Mouse (Mus musculus) urinary bladder, postnatal 36 days (tissue): ENCODE measurements around the gene Olfr1449.
"Not testable (repeated sequence)": the region's sequence is repeated elsewhere in the genome, so short reads cannot be mapped to it uniquely, and the experiment has no call there.

Source experiments
- DNase-seq, 2 experiments: peaks; one replicate each; pipeline ENCODE4 v3.0.0; 2022; ENCODE audit warnings: low spot score in 2 of 2, mixed read lengths in 1 of 2

The Olfr1449 gene

GRCm38 (mm10) chr19:12930540-12930939, at the start of gene Olfr1449:
Olfr1449 (plus strand) TSS chr19:12930840.
- DNase-seq = no peak

GRCm38 (mm10) chr19:12883555-12883954, 47.1 kb upstream of the Olfr1449 start, which contains the start of gene Olfr1445:
Olfr1445 (plus strand) TSS chr19:12883855.
- no peak for DNase-seq

DNA sequence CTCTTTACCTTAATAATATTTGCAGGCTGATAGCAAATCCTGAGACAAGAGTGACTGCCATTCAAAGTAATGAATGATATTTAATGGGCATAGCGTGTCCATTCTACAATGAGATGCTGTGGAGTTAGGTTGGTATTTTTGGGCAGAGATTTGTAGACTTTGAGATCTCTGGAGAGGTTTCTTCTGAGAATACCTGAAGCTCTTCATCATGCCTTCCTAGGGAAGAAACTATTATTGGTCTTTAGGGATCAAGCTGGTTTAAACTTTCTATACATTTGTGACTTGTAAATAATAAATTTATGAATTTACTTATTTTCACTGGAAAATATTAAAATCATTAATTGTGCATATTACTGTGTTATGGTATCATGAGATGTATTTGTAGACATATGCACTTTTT, 37.2 kb upstream of the Olfr1449 start, which contains the start of gene Olfr1446:
Olfr1446 (minus strand) TSS at position 101 of the 400 bp plus-strand sequence.
- no peak for DNase-seq

- DNase-seq = no peak
Observed at GRCm38 (mm10) chr19:12903643-12904042, 27.0 kb upstream of the Olfr1449 start, which contains the start of gene Olfr1447. Olfr1447 (minus strand) TSS chr19:12903743.

GRCm38 (mm10) chr19:12924319-12924718, 6.3 kb upstream of the Olfr1449 start, which contains the start of gene Olfr1448:
Olfr1448 (minus strand) TSS chr19:12924419.
- no peak for DNase-seq

- DNase-seq = no peak
Observed at GRCm38 (mm10) chr19:12949958-12950357, 19.3 kb downstream of the Olfr1449 start, which contains the start of gene Olfr1450. Olfr1450 (plus strand) TSS chr19:12950258.

DNA sequence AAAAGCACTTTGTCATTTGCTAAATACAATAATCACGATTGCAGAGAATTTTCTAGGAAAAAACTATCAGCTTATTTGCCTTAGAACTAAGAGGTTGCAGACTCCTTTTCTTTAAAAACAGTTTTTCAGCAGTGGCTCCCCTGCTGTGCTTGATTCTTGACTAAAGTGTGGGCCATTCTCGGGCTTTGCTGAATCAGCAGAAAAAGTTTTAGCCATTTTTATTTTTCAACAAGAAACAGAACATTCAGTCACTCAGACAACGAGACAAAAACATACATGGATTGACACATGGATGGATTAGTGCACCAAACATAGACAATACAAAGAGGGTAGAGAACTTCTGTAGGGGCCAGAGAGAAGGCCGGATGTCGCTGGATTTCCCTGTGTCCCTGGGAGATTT, 39.4 kb downstream of the Olfr1449 start:
- not testable (repeated sequence) for DNase-seq
